Mouse (Mus musculus) bone marrow, adult 2 months (tissue): Measurements from ENCODE around the gene B3gntl1. TPM values are rescaled to one million over a fixed set of nuclear protein-coding genes. Genes with fewer than 3 reads are reported as not detected.

ENCODE experiments used
- H3K27ac ChIP-seq: fragments of 200-500 bp; 2 replicates; pipeline ENCODE4 v1.5.1; 2012; ENCODE audit warnings: low read depth, mild to moderate bottlenecking, control low read depth, inconsistent platforms, low read length; ENCODE audit not compliant: control insufficient read depth, poor library complexity, insufficient read depth
- H3K4me1 ChIP-seq: fragments of 200-500 bp; 2 replicates; pipeline ENCODE4 v1.6.1; 2011; ENCODE audit warnings: low read length; ENCODE audit not compliant: control insufficient read depth, insufficient read depth
- H3K4me3 ChIP-seq: fragments of 200-500 bp; replicated peaks from 2 replicates; pipeline ENCODE3; 2011; ENCODE audit warnings: mild to moderate bottlenecking, low read depth, low read length, control low read depth; ENCODE audit not compliant: control insufficient read depth
- CTCF ChIP-seq: fragments of 200-500 bp; IDR thresholded peaks from 2 replicates; pipeline ENCODE4 v1.5.1; 2011; ENCODE audit warnings: low read length, control low read depth; ENCODE audit not compliant: control insufficient read depth, insufficient read depth
- POLR2A ChIP-seq: fragments of 200-500 bp; IDR thresholded peaks from 2 replicates; pipeline ENCODE4 v1.6.1; 2011; ENCODE audit warnings: low read depth, mild to moderate bottlenecking, control low read depth, low read length, borderline replicate concordance; ENCODE audit not compliant: control insufficient read depth
- WGBS: fragments of 180-500 bp; shearing (Covaris S2); methylation state at CpG from one replicate; pipeline ENCODE4 v1.1.7; 2018; 5-methylcytosine and 5-hydroxymethylcytosine counted together
- polyA plus RNA-seq: library from polyadenylated mRNA; stranded (reverse); fragments of >200 nt; gene quantifications from 2 replicates; pipeline ENCODE4 v1.2.4, GENCODE M21; 2011; ENCODE audit warnings: low replicate concordance; ENCODE audit not compliant: missing spikeins, insufficient read depth, insufficient read length

Gene B3gntl1
- polyA plus RNA-seq, 1 experiment, result 6.1 TPM

- 94% methylated on average over 5 of the region's 5 CpGs for WGBS
- TF ChIP-seq POLR2A, result no peak
- TF ChIP-seq CTCF, result no peak
- Histone ChIP-seq H3K4me3 (no peak overlapping the region), H3K27ac (no peak overlapping the region), H3K4me1 (no peaks in the 10 kb centered on the region)
Observed at GRCm38 (mm10) chr11:121627521-121627920, 45.4 kb downstream of the B3gntl1 start.

GRCm38 (mm10) chr11:121625007-121625406 lies 47.9 kb downstream of the B3gntl1 start:
- 90% methylated on average over 4 of the region's 4 CpGs for WGBS
- no peaks in the 10 kb centered on the region for H3K4me1 ChIP-seq
- TF ChIP-seq POLR2A (no peak), CTCF (no peak)
- H3K27ac ChIP-seq, result no peak overlapping the region
- no peak overlapping the region for H3K4me3 ChIP-seq

- TF ChIP-seq POLR2A, result no peak
- no peak for TF ChIP-seq CTCF
- Histone ChIP-seq H3K4me1 (no peaks in the 10 kb centered on the region), H3K27ac (no peak overlapping the region), H3K4me3 (no peak overlapping the region)
- 94% methylated on average over 1 of the region's 1 CpGs for WGBS
Observed at GRCm38 (mm10) chr11:121617371-121617770, 55.6 kb downstream of the B3gntl1 start.

GRCm38 (mm10) chr11:121616501-121616900 lies 56.5 kb downstream of the B3gntl1 start:
- Histone ChIP-seq H3K4me3 (no peak overlapping the region), H3K4me1 (no peaks in the 10 kb centered on the region), H3K27ac (no peak overlapping the region)
- no peak for TF ChIP-seq POLR2A
- TF ChIP-seq CTCF, result no peak

GRCm38 (mm10) chr11:121615961-121616485 lies 56.9 kb downstream of the B3gntl1 start:
- Histone ChIP-seq H3K4me1 (no peaks in the 10 kb centered on the region), H3K4me3 (no peak overlapping the region), H3K27ac (no peak overlapping the region)
- TF ChIP-seq POLR2A (no peak), CTCF (no peak)
- 87% methylated on average over 3 of the region's 3 CpGs for WGBS

- Histone ChIP-seq H3K4me1 (no peaks in the 10 kb centered on the region), H3K27ac (no peak overlapping the region), H3K4me3 (no peak overlapping the region)
- TF ChIP-seq POLR2A, result no peak
- TF ChIP-seq CTCF, result no peak
Observed at GRCm38 (mm10) chr11:121610976-121611375, 62.0 kb downstream of the B3gntl1 start.

GRCm38 (mm10) chr11:121605604-121606003 lies 67.3 kb downstream of the B3gntl1 start:
- WGBS, result 34% methylated on average over 6 of the region's 6 CpGs
- TF ChIP-seq POLR2A (no peak), CTCF (no peak)

GRCm38 (mm10) chr11:121601422-121601821 lies 71.5 kb downstream of the B3gntl1 start:
- no peak for TF ChIP-seq CTCF
- TF ChIP-seq POLR2A, result no peak
- H3K27ac ChIP-seq, result no peak overlapping the region
- 93% methylated on average over 3 of the region's 3 CpGs for WGBS
- H3K4me3 ChIP-seq, result no peak overlapping the region
- H3K4me1 ChIP-seq, result peaks cover 1% of the 10 kb centered on the region; the same call in 1 of the 2 replicates

More at GRCm38 (mm10) chr11:121605604-121606003, 67.3 kb downstream of the B3gntl1 start:
- Histone ChIP-seq H3K4me1 (peaks cover 1% of the 10 kb centered on the region; the same call in 1 of the 2 replicates), H3K27ac (no peak overlapping the region), H3K4me3 (no peak overlapping the region)

GRCm38 (mm10) chr11:121597254-121597653 lies 75.7 kb downstream of the B3gntl1 start:
- H3K4me3 ChIP-seq, result no peak overlapping the region
- TF ChIP-seq POLR2A (no peak), CTCF (no peak)
- no peaks in the 10 kb centered on the region for H3K4me1 ChIP-seq
- WGBS, result 91% methylated on average over 6 of the region's 6 CpGs
- no peak overlapping the region for H3K27ac ChIP-seq
